Mouse (Mus musculus): ENCODE data around the gene Naa38. TPM values are rescaled to one million over a fixed set of nuclear protein-coding genes. Genes with fewer than 3 reads are reported as not detected.

The Naa38 gene
- 100 to 1,000 TPM in 3 of 4 experiments, 10 to 100 TPM in 1; 99.9 to 140 (median 114) TPM for total RNA-seq (2022)

- DNase-seq (ENCODE audit: low spot score in 2 of 2): peak; percentile 88
These were observed at the start of gene Naa38, which contains the start of gene Cyb5d1 for GRCm38 (mm10) chr11:69395235-69395633. TSS of gene Naa38 (plus strand) at chr11:69395487. TSS of gene Cyb5d1 (minus strand) at chr11:69395631.

- no peak for DNase-seq (ENCODE audit: low spot score in 2 of 2)
These were observed 48.8 kb upstream of the Naa38 start for GRCm38 (mm10) chr11:69346441-69346840.

GRCm38 (mm10) chr11:69356544-69356943, 38.7 kb upstream of the Naa38 start:
- no peak for DNase-seq (ENCODE audit: low spot score in 2 of 2)

GRCm38 (mm10) chr11:69357690-69358089, 37.6 kb upstream of the Naa38 start:
- no peak for DNase-seq (ENCODE audit: low spot score in 2 of 2)

- DNase-seq (ENCODE audit: low spot score in 2 of 2): no peak
These were observed 33.3 kb upstream of the Naa38 start for GRCm38 (mm10) chr11:69362021-69362420.

GRCm38 (mm10) chr11:69362479-69362878, 32.8 kb upstream of the Naa38 start:
- DNase-seq (ENCODE audit: low spot score in 2 of 2): no peak

- DNase-seq (ENCODE audit: low spot score in 2 of 2): no peak
These were observed 30.9 kb upstream of the Naa38 start for GRCm38 (mm10) chr11:69364376-69364775.

- peak; percentile 79 to 92 for DNase-seq (ENCODE audit: low spot score in 2 of 2)
These were observed 30.4 kb upstream of the Naa38 start for GRCm38 (mm10) chr11:69364910-69365309.

GRCm38 (mm10) chr11:69365722-69366121, 29.6 kb upstream of the Naa38 start:
- DNase-seq (ENCODE audit: low spot score in 2 of 2): no peak

GRCm38 (mm10) chr11:69366157-69366854, 29.0 kb upstream of the Naa38 start:
- peak; percentile 79 to 95 for DNase-seq (ENCODE audit: low spot score in 2 of 2)

GRCm38 (mm10) chr11:69366855-69367615, 28.3 kb upstream of the Naa38 start:
- no peak for DNase-seq (ENCODE audit: low spot score in 2 of 2)

- DNase-seq (ENCODE audit: low spot score in 2 of 2): peak in 1 of 2 experiments; percentile 55
These were observed 27.5 kb upstream of the Naa38 start for GRCm38 (mm10) chr11:69367616-69368355.

- peak in 1 of 2 experiments; percentile 53 for DNase-seq (ENCODE audit: low spot score in 2 of 2)
These were observed 26.7 kb upstream of the Naa38 start for GRCm38 (mm10) chr11:69368356-69369214.

- no peak for DNase-seq (ENCODE audit: low spot score in 2 of 2)
These were observed 25.9 kb upstream of the Naa38 start, which contains the start of gene Chd3 for GRCm38 (mm10) chr11:69369215-69369989. TSS of gene Chd3 (minus strand) at chr11:69369406.

- DNase-seq (ENCODE audit: low spot score in 2 of 2): no peak
These were observed 25.1 kb upstream of the Naa38 start for GRCm38 (mm10) chr11:69369990-69370816.

GRCm38 (mm10) chr11:69370817-69371215, 24.5 kb upstream of the Naa38 start:
- no peak for DNase-seq (ENCODE audit: low spot score in 2 of 2)

- DNase-seq (ENCODE audit: low spot score in 2 of 2): peak in 1 of 2 experiments; percentile 32
These were observed 23.7 kb upstream of the Naa38 start for GRCm38 (mm10) chr11:69371601-69372000.

- peak in 1 of 2 experiments; percentile 60 for DNase-seq (ENCODE audit: low spot score in 2 of 2)
These were observed 23.1 kb upstream of the Naa38 start for GRCm38 (mm10) chr11:69372056-69372779.
